Mouse (Mus musculus) embryonic facial prominence, embryonic 15.5 days (tissue): ENCODE results near the gene Rab5c. TPM values are rescaled to one million over a fixed set of nuclear protein-coding genes. Genes with fewer than 3 reads are reported as not detected.

Source experiments
- ATAC-seq: fragments of 200-750 bp; cut with Nextera tagmentation; 2 replicates; pipeline ENCODE4 v1.8.0; 2017; ENCODE audit warnings: low read depth, moderate TSS enrichment; ENCODE audit not compliant: insufficient number of reproducible peaks, low FRiP score, low TSS enrichment
- H3K27ac ChIP-seq: fragments of 300-500 bp; sonication (generic); replicated peaks from 2 replicates; pipeline ENCODE4 v1.5.1; 2015; ENCODE audit warnings: mild to moderate bottlenecking, inconsistent platforms
- H3K27me3 ChIP-seq: fragments of 300-500 bp; sonication (generic); 2 replicates; pipeline ENCODE4 v1.6.1; 2015; ENCODE audit warnings: inconsistent platforms
- H3K36me3 ChIP-seq: fragments of 300-500 bp; sonication (generic); 2 replicates; pipeline ENCODE4 v1.6.1; 2015; ENCODE audit warnings: mild to moderate bottlenecking, inconsistent platforms
- H3K4me1 ChIP-seq: fragments of 300-500 bp; sonication (generic); 2 replicates; pipeline ENCODE4 v1.6.1; 2015; ENCODE audit warnings: inconsistent platforms
- H3K4me2 ChIP-seq: fragments of 300-500 bp; sonication (generic); replicated peaks from 2 replicates; pipeline ENCODE4 v1.6.1; 2015; ENCODE audit warnings: mild to moderate bottlenecking, inconsistent platforms
- H3K4me3 ChIP-seq: fragments of 300-500 bp; sonication (generic); replicated peaks from 2 replicates; pipeline ENCODE4 v1.5.1; 2015; ENCODE audit warnings: mild to moderate bottlenecking, inconsistent platforms
- H3K9ac ChIP-seq: fragments of 300-500 bp; sonication (generic); 2 replicates; pipeline ENCODE4 v1.6.1; 2015; ENCODE audit warnings: inconsistent platforms
- H3K9me3 ChIP-seq: fragments of 300-500 bp; sonication (generic); replicated peaks from 2 replicates; pipeline ENCODE4 v1.6.1; 2016; ENCODE audit warnings: inconsistent platforms
- WGBS: fragments of 180-500 bp; shearing (Covaris S2); methylation state at CpG from one replicate; pipeline ENCODE4 v1.1.7; 2015; 5-methylcytosine and 5-hydroxymethylcytosine counted together
- polyA plus RNA-seq: library from polyadenylated mRNA; unstranded; fragments of >200 nt; fragmentation: Nextera tagmentation; extraction: Ambion mirVana; gene quantifications from 2 replicates; pipeline ENCODE4 v1.2.1, GENCODE M21; 2015

Gene Rab5c
- polyA plus RNA-seq, 1 experiment from 2014 or later, result 33.2 TPM

DNA sequence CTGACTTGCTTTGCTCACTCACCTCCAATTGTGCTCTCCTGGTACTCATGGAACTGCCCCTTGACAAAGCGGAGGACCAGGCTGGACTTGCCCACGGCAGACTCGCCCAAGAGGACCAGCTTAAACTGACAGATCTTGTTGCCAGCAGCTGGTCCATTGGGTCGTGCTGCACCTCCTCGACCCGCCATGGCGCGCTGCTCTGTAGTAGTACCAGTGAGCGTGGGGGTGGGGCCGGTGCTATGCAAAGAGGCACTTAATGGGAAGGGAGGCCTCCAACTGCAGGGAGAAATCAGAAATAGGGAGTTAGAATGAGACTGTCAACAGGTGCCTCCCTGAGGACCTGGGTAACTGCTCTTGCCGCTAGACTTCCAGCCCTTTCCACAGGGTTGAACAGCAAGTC lies 18.1 kb downstream of the Rab5c start:
- Histone ChIP-seq H3K27me3 (no peaks in the 10 kb centered on the region), H3K4me2 (no peak overlapping the region), H3K4me3 (no peak overlapping the region), H3K27ac (peak overlapping the region; percentile 59; the same call in 1 of the 2 replicates), H3K36me3 (peaks cover 45% of the 10 kb centered on the region), H3K4me1 (peaks cover 37% of the 10 kb centered on the region), H3K9me3 (no peaks in the 10 kb centered on the region), H3K9ac (no peak overlapping the region)
- no peak for ATAC-seq
- 76% methylated on average over 11 of the region's 11 CpGs for WGBS

DNA sequence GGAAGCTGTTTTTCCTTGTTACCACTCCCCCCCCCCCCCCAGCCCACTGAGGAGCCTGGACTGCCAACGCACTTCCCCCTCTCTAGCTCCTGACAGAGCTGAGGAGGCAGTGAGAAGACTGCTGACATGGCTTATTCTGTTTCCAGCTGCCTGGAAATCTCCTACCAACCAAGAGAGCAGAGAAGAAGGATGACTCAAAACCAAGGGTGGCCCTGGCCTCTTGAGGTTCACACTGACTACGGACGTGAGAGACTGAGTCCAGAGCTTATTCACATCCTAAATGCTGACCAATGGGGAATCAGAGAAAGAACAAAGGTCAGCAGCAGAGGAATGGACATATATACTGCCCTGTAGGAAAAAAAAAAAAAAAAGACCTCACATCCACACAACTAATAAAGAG lies 18.7 kb downstream of the Rab5c start:
- Histone ChIP-seq H3K36me3 (peaks cover 45% of the 10 kb centered on the region), H3K27ac (0 out of 2 replicates have a peak overlapping the region, but pooled peaks have one; percentile 60), H3K9me3 (no peaks in the 10 kb centered on the region), H3K27me3 (no peaks in the 10 kb centered on the region), H3K4me3 (no peak overlapping the region), H3K4me1 (peaks cover 35% of the 10 kb centered on the region), H3K9ac (no peak overlapping the region), H3K4me2 (no peak overlapping the region)
- no peak for ATAC-seq
- 80% methylated on average over 3 of the region's 3 CpGs for WGBS

DNA sequence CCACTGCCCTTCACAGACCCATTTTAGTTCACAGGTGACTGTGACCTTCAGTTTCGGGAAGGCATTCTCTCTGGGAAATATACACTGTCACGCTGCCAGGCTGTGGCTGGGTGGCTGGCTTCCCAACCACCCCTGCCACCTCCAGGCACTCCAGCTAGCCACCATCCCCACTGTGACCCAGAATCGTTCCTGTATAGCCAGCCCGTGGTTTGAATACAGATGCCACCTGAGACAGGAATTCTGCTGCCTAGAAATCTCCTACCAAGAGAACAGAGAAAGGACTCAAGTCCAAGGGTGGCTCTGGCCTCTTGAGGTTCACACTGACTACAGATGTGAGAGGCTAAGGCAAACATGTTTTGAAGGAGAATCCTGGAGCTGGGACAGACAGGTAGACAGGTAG lies 19.1 kb downstream of the Rab5c start:
- H3K9me3 ChIP-seq, result no peaks in the 10 kb centered on the region
- 0 out of 2 replicates have a peak overlapping the region, but pooled peaks have one; percentile 60 for H3K27ac ChIP-seq
- peaks cover 45% of the 10 kb centered on the region for H3K36me3 ChIP-seq
- no peak overlapping the region for H3K4me3 ChIP-seq
- WGBS, result 76% methylated on average over 4 of the region's 4 CpGs
- no peak overlapping the region for H3K4me2 ChIP-seq
- no peaks in the 10 kb centered on the region for H3K27me3 ChIP-seq
- H3K9ac ChIP-seq, result no peak overlapping the region
- no peak for ATAC-seq
- peaks cover 39% of the 10 kb centered on the region for H3K4me1 ChIP-seq

DNA sequence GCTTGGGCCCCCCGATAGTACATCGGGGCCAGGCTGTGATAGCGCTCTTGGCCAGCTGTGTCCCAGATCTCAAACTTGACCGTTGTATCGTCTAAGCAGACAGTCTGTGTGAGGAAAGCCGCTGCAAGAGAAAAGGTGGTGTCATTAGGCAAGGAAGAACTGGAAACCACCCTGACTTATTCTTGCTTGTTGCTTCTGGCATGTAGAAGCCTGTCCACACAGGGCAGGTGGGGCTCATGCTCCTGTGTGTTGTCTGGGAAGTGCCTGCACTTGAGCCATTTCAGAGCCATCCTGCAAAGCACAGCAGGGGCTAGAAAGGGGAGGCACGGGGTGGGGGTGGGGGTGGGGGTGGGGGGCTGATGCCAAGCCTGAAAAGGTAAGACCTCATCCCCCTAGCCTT lies 19.6 kb downstream of the Rab5c start:
- Histone ChIP-seq H3K9me3 (no peaks in the 10 kb centered on the region), H3K9ac (no peak overlapping the region), H3K4me1 (peaks cover 43% of the 10 kb centered on the region), H3K27me3 (no peaks in the 10 kb centered on the region), H3K27ac (peak overlapping the region; percentile 60; the same call in 1 of the 2 replicates), H3K36me3 (peaks cover 45% of the 10 kb centered on the region), H3K4me2 (no peak overlapping the region), H3K4me3 (no peak overlapping the region)
- no peak for ATAC-seq
- 87% methylated on average over 7 of the region's 7 CpGs for WGBS

DNA sequence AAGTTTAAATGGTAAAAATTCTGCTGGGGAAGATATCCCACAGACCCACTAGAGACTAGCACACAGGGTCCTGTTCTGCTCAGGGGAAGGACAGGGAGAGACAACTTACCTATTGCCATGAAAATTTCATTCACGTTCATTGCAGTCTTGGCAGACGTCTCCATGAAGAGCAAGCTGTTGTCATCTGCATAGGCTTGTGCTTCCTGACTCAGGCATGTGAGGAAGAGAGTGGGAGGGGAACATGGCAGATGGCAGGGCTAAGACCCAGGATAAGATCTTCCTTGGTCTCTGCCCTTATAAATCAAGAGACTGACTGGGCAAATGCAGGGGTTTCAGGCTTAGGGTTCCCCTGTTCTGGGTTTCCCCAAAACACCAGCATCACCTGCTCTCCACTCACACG lies 21.4 kb downstream of the Rab5c start:
- WGBS, result 72% methylated on average over 3 of the region's 3 CpGs
- ATAC-seq, result no peak
- H3K36me3 ChIP-seq, result peaks cover 45% of the 10 kb centered on the region

DNA sequence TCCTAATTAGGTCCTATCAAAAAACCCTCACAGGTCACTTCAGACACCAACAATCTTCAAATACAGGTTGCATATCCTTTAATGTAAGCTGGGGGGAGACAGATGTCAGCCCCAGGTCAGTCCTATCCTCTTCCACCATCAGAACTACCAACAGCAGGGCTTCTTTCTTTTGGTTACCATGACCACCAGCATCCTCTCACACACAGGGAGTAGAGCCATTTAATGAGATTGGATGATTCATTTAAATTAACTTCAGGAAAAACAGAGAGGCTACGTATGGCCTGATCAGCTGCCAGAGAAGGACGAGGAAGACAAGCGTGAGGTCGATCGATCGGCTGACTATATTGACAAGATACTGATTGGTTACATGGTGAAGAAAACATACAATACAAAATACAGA lies 23.1 kb downstream of the Rab5c start:
- Histone ChIP-seq H3K27me3 (no peaks in the 10 kb centered on the region), H3K36me3 (peaks cover 54% of the 10 kb centered on the region), H3K4me1 (peaks cover 43% of the 10 kb centered on the region), H3K9ac (no peak overlapping the region), H3K4me3 (no peak overlapping the region), H3K4me2 (no peak overlapping the region), H3K27ac (no peak overlapping the region), H3K9me3 (no peaks in the 10 kb centered on the region)
- no peak for ATAC-seq
- 87% methylated on average over 6 of the region's 6 CpGs for WGBS

More for the DNA sequence above, 21.4 kb downstream of the Rab5c start:
- H3K9ac ChIP-seq, result no peak overlapping the region
- no peaks in the 10 kb centered on the region for H3K27me3 ChIP-seq
- H3K4me1 ChIP-seq, result peaks cover 49% of the 10 kb centered on the region
- no peaks in the 10 kb centered on the region for H3K9me3 ChIP-seq
- H3K4me2 ChIP-seq, result no peak overlapping the region
- H3K27ac ChIP-seq, result no peak overlapping the region
- H3K4me3 ChIP-seq, result no peak overlapping the region

DNA sequence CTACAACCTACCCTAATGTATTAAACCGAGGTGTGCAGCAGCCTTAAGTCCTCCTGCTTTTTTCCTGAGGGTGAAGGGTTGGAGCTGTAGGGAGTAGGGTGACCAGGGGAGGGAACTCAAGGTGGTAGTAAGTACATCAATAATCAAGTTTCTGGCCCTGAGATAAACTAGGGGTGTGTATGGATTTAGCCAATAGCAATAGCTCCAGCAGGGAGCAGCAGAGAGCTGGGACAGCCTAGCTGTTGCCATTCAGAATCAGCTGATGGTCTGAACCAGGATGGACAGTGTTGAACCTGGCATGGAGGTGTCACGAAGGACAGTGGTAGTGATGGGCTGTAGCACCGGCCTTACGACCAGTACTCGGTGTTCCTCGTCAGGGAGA lies 23.5 kb downstream of the Rab5c start:
- peaks cover 39% of the 10 kb centered on the region for H3K4me1 ChIP-seq
- H3K4me2 ChIP-seq, result peak overlapping the region; percentile 52
- peak overlapping the region; percentile 63; the same call in 1 of the 2 replicates for H3K27ac ChIP-seq
- no peaks in the 10 kb centered on the region for H3K27me3 ChIP-seq
- 0 out of 2 replicates have a peak overlapping the region, but pooled peaks have one; percentile 24 for H3K9ac ChIP-seq
- WGBS, result 48% methylated on average over 6 of the region's 6 CpGs
- no peaks in the 10 kb centered on the region for H3K9me3 ChIP-seq
- no peak for ATAC-seq
- peaks cover 53% of the 10 kb centered on the region for H3K36me3 ChIP-seq
- H3K4me3 ChIP-seq, result peak overlapping the region; percentile 35; the same call in 1 of the 2 replicates

DNA sequence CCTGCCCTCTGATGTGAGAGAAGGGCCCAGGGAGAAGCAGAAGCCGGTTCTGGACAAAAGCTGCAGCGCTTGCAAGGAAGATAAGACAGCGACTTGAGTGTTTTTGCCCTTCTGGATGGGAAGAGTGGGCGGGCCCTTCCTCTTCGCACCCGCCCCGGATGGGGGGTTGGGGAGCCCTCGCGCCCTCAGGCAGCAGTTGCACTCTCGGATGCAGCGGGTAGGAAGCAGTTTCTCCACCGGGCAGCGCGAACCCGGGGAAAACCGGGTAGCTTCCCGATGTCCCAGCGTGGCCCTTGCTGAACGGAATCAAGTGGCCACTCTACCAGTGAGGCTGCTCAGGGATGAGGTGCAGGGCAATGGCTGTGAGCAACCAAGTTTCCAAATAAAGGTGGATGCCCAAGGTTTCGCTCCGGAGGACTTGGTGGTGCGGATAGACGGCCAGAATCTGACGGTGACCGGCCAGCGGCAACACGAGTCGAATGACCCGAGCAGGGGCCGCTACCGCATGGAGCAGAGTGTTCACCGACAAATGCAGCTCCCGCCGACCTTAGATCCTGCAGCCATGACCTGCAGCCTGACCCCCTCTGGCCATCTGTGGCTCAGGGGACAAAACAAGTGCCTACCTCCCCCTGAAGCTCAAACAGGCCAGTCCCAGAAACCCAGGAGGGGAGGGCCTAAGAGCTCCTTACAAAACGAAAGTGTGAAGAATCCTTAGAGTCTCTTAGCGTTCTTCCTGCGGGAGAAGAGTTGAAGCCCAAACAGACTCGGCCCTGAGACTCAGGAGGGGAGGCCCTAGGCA lies 24.1 kb downstream of the Rab5c start, which contains the start of gene Hspb9:
Gene Hspb9 (plus strand): TSS at position 116 of the 799 bp plus-strand sequence.
- Histone ChIP-seq H3K4me2 (peak within 1 kb of the TSS; percentile 52), H3K9me3 (no peaks in the 10 kb centered on the region), H3K9ac (peak within 1 kb of the TSS; percentile 24; the same call in 1 of the 2 replicates), H3K36me3 (peaks cover 54% of the 10 kb centered on the region), H3K27ac (peak within 1 kb of the TSS; percentile 83), H3K4me3 (peak within 1 kb of the TSS; percentile 35), H3K4me1 (peaks cover 37% of the 10 kb centered on the region), H3K27me3 (no peaks in the 10 kb centered on the region)
- WGBS, result 6% methylated on average over 38 of the region's 38 CpGs
- peak; percentile 31; the same call in 1 of the 2 replicates for ATAC-seq

DNA sequence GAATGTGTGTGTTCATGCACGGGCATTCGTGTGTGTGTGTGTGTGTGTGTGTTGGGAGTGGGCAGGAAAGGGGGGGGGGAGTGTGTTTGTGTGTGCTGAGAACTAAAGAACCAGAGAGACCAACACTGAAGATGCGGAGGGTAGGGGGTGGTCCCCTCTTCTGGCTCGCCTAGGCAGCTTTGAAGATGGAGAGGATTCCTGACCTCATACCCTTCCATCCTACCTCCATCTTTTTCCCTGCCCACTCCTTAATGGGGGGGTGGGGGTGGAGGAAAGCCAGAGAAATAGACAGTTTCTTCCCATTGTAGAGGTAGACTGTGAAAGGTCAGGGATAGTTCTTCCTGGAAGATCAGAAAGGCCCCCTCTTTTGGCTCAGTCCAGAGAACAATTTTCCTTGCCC lies 24.8 kb downstream of the Rab5c start:
- H3K36me3 ChIP-seq, result peaks cover 55% of the 10 kb centered on the region
- H3K4me3 ChIP-seq, result no peak overlapping the region
- WGBS, result 43% methylated on average over 4 of the region's 4 CpGs
- H3K9me3 ChIP-seq, result no peaks in the 10 kb centered on the region
- peak overlapping the region; percentile 52 for H3K4me2 ChIP-seq
- H3K27me3 ChIP-seq, result no peaks in the 10 kb centered on the region
- H3K27ac ChIP-seq, result peak overlapping the region; percentile 83
- H3K4me1 ChIP-seq, result peaks cover 35% of the 10 kb centered on the region
- no peak for ATAC-seq
- H3K9ac ChIP-seq, result 0 out of 2 replicates have a peak overlapping the region, but pooled peaks have one; percentile 24

DNA sequence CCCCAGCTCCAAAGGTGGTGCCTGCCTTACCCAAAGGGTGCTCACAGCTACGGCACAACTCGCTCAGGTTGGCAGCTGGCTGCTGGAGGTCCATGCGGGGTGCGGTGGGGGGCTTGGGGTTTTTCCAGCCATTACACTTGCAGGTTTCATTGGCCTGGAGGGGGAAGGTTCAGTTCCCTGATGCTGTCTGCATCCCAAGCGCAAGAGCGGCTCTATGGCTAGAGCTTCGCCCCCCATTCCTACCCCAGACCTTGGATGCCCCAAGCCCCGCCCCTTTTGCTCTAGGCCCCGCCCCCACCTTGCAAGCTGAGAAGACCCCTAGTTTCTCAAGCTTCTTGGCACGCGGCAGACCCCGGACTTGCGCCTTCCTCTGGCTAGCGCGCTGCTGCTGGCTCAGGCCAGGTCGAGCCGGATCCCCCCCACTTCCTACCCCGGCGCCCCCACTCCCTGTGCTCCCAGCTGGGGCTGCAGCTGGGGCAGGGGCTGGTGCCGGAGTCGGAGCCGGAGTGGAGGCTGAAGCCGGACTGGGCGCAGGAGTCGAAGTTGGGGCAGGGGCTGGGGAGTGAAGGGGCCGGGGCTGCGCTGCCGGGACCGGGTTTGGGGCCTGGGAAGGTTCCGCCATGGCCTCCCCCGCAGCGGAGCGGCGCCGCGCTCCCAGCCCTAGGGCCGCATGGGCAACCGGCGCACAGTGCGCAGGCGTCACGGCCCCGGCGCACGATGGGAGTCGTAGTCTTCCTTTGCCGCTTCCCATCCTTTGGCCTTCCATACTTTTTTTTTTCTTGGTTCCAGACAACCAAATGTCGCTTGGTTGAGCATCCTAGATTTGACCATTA lies 26.0 kb downstream of the Rab5c start, which contains the start of gene Kat2a:
Gene Kat2a (minus strand): TSS at position 683 of the 833 bp plus-strand sequence.
- Histone ChIP-seq H3K9ac (peak within 1 kb of the TSS; percentile 99), H3K9me3 (no peaks in the 10 kb centered on the region), H3K4me1 (peaks cover 35% of the 10 kb centered on the region), H3K4me2 (peak within 1 kb of the TSS; percentile 72), H3K4me3 (peak within 1 kb of the TSS; percentile 99), H3K36me3 (peaks cover 56% of the 10 kb centered on the region), H3K27me3 (no peaks in the 10 kb centered on the region), H3K27ac (peak within 1 kb of the TSS; percentile 83)
- ATAC-seq, result peak; percentile 88
- WGBS, result under 1% methylated on average over 47 of the region's 48 CpGs

DNA sequence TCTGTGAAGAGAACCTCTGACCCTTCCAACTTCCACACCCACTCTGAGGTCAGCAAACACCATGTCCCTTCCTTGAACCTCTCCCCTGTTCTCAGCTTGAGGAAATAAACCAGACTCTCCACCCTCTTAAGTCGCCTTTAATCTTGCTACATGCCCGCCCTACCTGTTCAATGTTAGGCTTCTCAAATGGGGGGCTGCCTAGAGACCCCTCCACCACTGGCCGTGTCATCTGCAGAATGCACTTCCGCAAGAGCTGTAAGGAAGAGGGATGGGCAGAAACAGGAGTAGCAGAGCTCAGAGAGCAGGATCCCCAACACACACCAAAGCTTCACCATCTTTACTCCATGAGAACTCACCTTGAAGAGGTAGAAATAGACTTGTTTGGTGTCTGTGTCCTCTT lies 27.0 kb downstream of the Rab5c start:
- H3K4me3 ChIP-seq, result peak overlapping the region; percentile 99; the same call in 1 of the 2 replicates
- H3K27ac ChIP-seq, result no peak overlapping the region
- H3K27me3 ChIP-seq, result no peaks in the 10 kb centered on the region
- WGBS, result 85% methylated on average over 4 of the region's 4 CpGs
- no peaks in the 10 kb centered on the region for H3K9me3 ChIP-seq
- 0 out of 2 replicates have a peak overlapping the region, but pooled peaks have one; percentile 72 for H3K4me2 ChIP-seq
- no peak for ATAC-seq
- H3K36me3 ChIP-seq, result peaks cover 56% of the 10 kb centered on the region
- no peak overlapping the region for H3K9ac ChIP-seq
- peaks cover 35% of the 10 kb centered on the region for H3K4me1 ChIP-seq
